Mouse (Mus musculus) CH12.LX (cell line): ENCODE data around the gene Smoc1. TPM values are rescaled to one million over a fixed set of nuclear protein-coding genes. Genes with fewer than 3 reads are reported as not detected.

Experiments used
- DNase-seq: peaks from one replicate; pipeline ENCODE4 v3.0.0-alpha.2; 2013; ENCODE audit errors: extremely low read depth
- H3K27ac ChIP-seq: 2 replicates; pipeline ENCODE4 v1.5.1; 2012; ENCODE audit warnings: low read depth, mild to moderate bottlenecking, control low read depth, moderate library complexity; ENCODE audit not compliant: insufficient read depth
- H3K27me3 ChIP-seq: replicated peaks from 2 replicates; pipeline ENCODE3; 2012; ENCODE audit warnings: inconsistent platforms
- H3K36me3 ChIP-seq, 2 experiments: replicated peaks in 1 of 2; 2 replicates each; pipeline versions ENCODE3 to v1.6.1; 2012; ENCODE audit warnings: inconsistent platforms in 1 of 2, low read length in 1 of 2, mild to moderate bottlenecking in 1 of 2, mixed read lengths in 1 of 2, moderate library complexity in 1 of 2; ENCODE audit not compliant: control insufficient read depth in 1 of 2, insufficient read depth in 1 of 2
- H3K4me1 ChIP-seq, 2 experiments: 2 replicates each; pipeline ENCODE4 v1.6.1; 2012; ENCODE audit warnings: inconsistent platforms in 1 of 2, moderate library complexity in 1 of 2; ENCODE audit not compliant: insufficient read depth in 2 of 2, control insufficient read depth in 1 of 2
- H3K4me2 ChIP-seq: 2 replicates; pipeline ENCODE4 v1.6.1; 2012; ENCODE audit warnings: low read depth, mild to moderate bottlenecking, control low read depth; ENCODE audit not compliant: poor library complexity, insufficient read depth, severe bottlenecking
- H3K4me3 ChIP-seq, 3 experiments: fragments of 150-350 bp in 1 of 3; sonication (generic) in 1 of 3; replicated peaks in 1 of 3; 2 replicates each; pipeline versions ENCODE3 to v1.5.1; 2011 to 2012; ENCODE audit warnings: low read depth in 2 of 3, low read length in 2 of 3, mild to moderate bottlenecking in 2 of 3, moderate library complexity in 2 of 3, control low read depth in 1 of 3, improper control_type of control experiment in 1 of 3, inconsistent platforms in 1 of 3, mixed read lengths in 1 of 3; ENCODE audit not compliant: poor library complexity in 1 of 3
- H3K79me2 ChIP-seq: replicated peaks from 2 replicates; pipeline ENCODE4 v1.6.1; 2012; ENCODE audit warnings: mild to moderate bottlenecking, moderate library complexity; ENCODE audit not compliant: control insufficient read depth, poor library complexity, insufficient read depth, severe bottlenecking; ENCODE audit errors: extremely low read depth
- H3K9ac ChIP-seq: 2 replicates; pipeline ENCODE4 v1.6.1; 2012; ENCODE audit warnings: low read depth, mild to moderate bottlenecking, control low read depth, moderate library complexity; ENCODE audit not compliant: insufficient read depth
- H3K9me3 ChIP-seq: replicated peaks from 2 replicates; pipeline ENCODE3; 2012; ENCODE audit warnings: low read length, inconsistent platforms, mixed read lengths
- BHLHE40 ChIP-seq: IDR thresholded peaks from 2 replicates; pipeline ENCODE4 v1.6.1; 2011; ENCODE audit warnings: mild to moderate bottlenecking, low read depth, low read length, improper control_type of control experiment
- CHD1 ChIP-seq: IDR thresholded peaks from 2 replicates; pipeline ENCODE4 v1.6.1; 2012; ENCODE audit warnings: low read depth, low read length, improper control_type of control experiment, inconsistent platforms
- CHD2 ChIP-seq: IDR thresholded peaks from 2 replicates; pipeline ENCODE4 v1.6.1; 2011; ENCODE audit warnings: low read length, improper control_type of control experiment
- CTCF ChIP-seq, 2 experiments: IDR thresholded peaks in 1 of 2; conservative IDR thresholded peaks in 1 of 2; 2 replicates each; pipeline ENCODE4 v1.5.1; 2011 to 2012; ENCODE audit warnings: low read depth in 2 of 2, low read length in 2 of 2, improper control_type of control experiment in 1 of 2, inconsistent platforms in 1 of 2, mild to moderate bottlenecking in 1 of 2, moderate library complexity in 1 of 2
- EP300 ChIP-seq: IDR thresholded peaks from 2 replicates; pipeline ENCODE4 v1.6.1; 2011; ENCODE audit warnings: low read length, improper control_type of control experiment
- GABPA ChIP-seq: IDR thresholded peaks from 2 replicates; pipeline ENCODE4 v1.6.1; 2012; ENCODE audit warnings: low read depth, low read length, improper control_type of control experiment, inconsistent platforms; ENCODE audit not compliant: insufficient replicate concordance
- HCFC1 ChIP-seq: IDR thresholded peaks from 2 replicates; pipeline ENCODE4 v1.6.1; 2012; ENCODE audit warnings: low read depth, mild to moderate bottlenecking, inconsistent platforms, low read length, improper control_type of control experiment
- IRF4 ChIP-seq: IDR thresholded peaks from 2 replicates; pipeline ENCODE4 v1.6.1; 2014; ENCODE audit warnings: low read depth, mild to moderate bottlenecking, inconsistent platforms, low read length, improper control_type of control experiment
- JUND ChIP-seq: conservative IDR thresholded peaks from 2 replicates; pipeline ENCODE4 v1.6.1; 2011; ENCODE audit warnings: low read depth, low read length, improper control_type of control experiment
- KAT2A ChIP-seq: IDR thresholded peaks from 2 replicates; pipeline ENCODE4 v1.6.1; 2012; ENCODE audit warnings: low read length, improper control_type of control experiment, inconsistent platforms; ENCODE audit not compliant: insufficient replicate concordance
- MEF2A ChIP-seq: IDR thresholded peaks from 2 replicates; pipeline ENCODE4 v1.6.1; 2014; ENCODE audit warnings: low read depth, mild to moderate bottlenecking, inconsistent platforms, low read length, improper control_type of control experiment, borderline replicate concordance
- MXI1 ChIP-seq: IDR thresholded peaks from 2 replicates; pipeline ENCODE4 v1.6.1; 2011; ENCODE audit warnings: mild to moderate bottlenecking, low read depth, low read length, improper control_type of control experiment
- NELFE ChIP-seq: IDR thresholded peaks from 2 replicates; pipeline ENCODE4 v1.6.1; 2011; ENCODE audit warnings: low read depth, low read length, improper control_type of control experiment
- PAX5 ChIP-seq: IDR thresholded peaks from 2 replicates; pipeline ENCODE4 v1.6.1; 2012; ENCODE audit warnings: low read length, inconsistent platforms, mixed read lengths
- POLR2A ChIP-seq: IDR thresholded peaks from 2 replicates; pipeline ENCODE4 v1.6.1; 2011; ENCODE audit warnings: low read depth, mild to moderate bottlenecking, improper control_type of control experiment, low read length
- RAD21 ChIP-seq: IDR thresholded peaks from 2 replicates; pipeline ENCODE4 v1.6.1; 2011; ENCODE audit warnings: low read depth, mild to moderate bottlenecking, low read length, improper control_type of control experiment, moderate library complexity
- SIN3A ChIP-seq: IDR thresholded peaks from 2 replicates; pipeline ENCODE4 v1.6.1; 2012; ENCODE audit warnings: low read length, improper control_type of control experiment, inconsistent platforms
- SMC3 ChIP-seq: IDR thresholded peaks from 2 replicates; pipeline ENCODE4 v1.6.1; 2011; ENCODE audit warnings: low read depth, low read length, improper control_type of control experiment
- USF2 ChIP-seq: conservative IDR thresholded peaks from 2 replicates; pipeline ENCODE4 v1.6.1; 2011; ENCODE audit warnings: low read depth, low read length, improper control_type of control experiment
- ZC3H11A ChIP-seq: IDR thresholded peaks from 2 replicates; pipeline ENCODE4 v1.6.1; 2012; ENCODE audit warnings: low read depth, mild to moderate bottlenecking, inconsistent platforms, low read length, improper control_type of control experiment
- dilution Hi-C: fragments of 300-500 bp; cut with MboI; formaldehyde crosslinking; loops from 2 replicates; pipeline ENCODE4 v1.14.3; 2020; ENCODE audit warnings: low sequenced_read_pairs; ENCODE audit not compliant: extremely low pct_unique_long_range_greater_than_20kb, extremely low pct_ligation_motif_present
- in situ Hi-C: fragments of 300-500 bp; cut with MboI; formaldehyde crosslinking; loops from 3 replicates; pipeline ENCODE4 v1.14.3; 2019; ENCODE audit warnings: low sequenced_read_pairs, low pct_ligation_motif_present, low pct_unique_long_range_greater_than_20kb, mixed read lengths
- polyA plus RNA-seq: library from polyadenylated mRNA; unstranded; fragments of >175 nt; gene quantifications from 2 replicates; pipeline ENCODE4 v1.2.1, GENCODE M21; 2012; ENCODE audit warnings: low read depth; ENCODE audit not compliant: insufficient read length
- total RNA-seq, 2 experiments: library from RNA; depleted of rRNA; stranded (reverse); fragments of 300-350 nt in 1 of 2; fragments of >200 nt in 1 of 2; gene quantifications; 2 replicates each; pipeline ENCODE4 v1.2.3; 2012 to 2014

Gene Smoc1
- total RNA-seq (2012; rRNA removed) (11.5 and 11.6 TPM in 2 replicates), total RNA-seq (2014; rRNA removed) (11.0 and 11.2 TPM in 2 replicates), polyA plus RNA-seq (23.0 and 23.5 TPM in 2 replicates)

GRCm38 (mm10) chr12:81026277-81026994 is at the start of gene Smoc1:
TSS of gene Smoc1 (plus strand) at chr12:81026808.
- dilution Hi-C loops = no loop called here
- no peak for DNase-seq
- no peaks in the 10 kb centered on the region for H3K27me3 ChIP-seq

GRCm38 (mm10) chr12:80982326-80982725 is 44.3 kb upstream of the Smoc1 start:
- Histone ChIP-seq H3K4me1 (no peaks in the 10 kb centered on the region), H3K9me3 (no peaks in the 10 kb centered on the region), H3K9ac (no peak overlapping the region), H3K27me3 (peaks cover 1% of the 10 kb centered on the region), H3K27ac (no peak overlapping the region), H3K79me2 (no peaks in the 10 kb centered on the region), H3K4me2 (no peak overlapping the region), H3K4me3 (no peak overlapping the region), H3K36me3 (no peaks in the 10 kb centered on the region)
- DNase-seq = peak; percentile 65
- dilution Hi-C loops (no loop called here), in situ Hi-C loops (loop anchor here (25.0 kb wide), 1 partner anchor 430 kb away; the partner anchor contains the start of gene Adam4)
- TF ChIP-seq PAX5 (no peak), EP300 (no peak), CHD2 (no peak), ZC3H11A (peak; percentile 52), NELFE (no peak), BHLHE40 (peak; percentile 11; the same call in 1 of the 2 replicates), MEF2A (no peak), SMC3 (peak; percentile 93), CTCF (conservative IDR thresholded peaks at IDR 0.05 in 1 of 2, IDR thresholded peaks at IDR 0.05 in 1 of 2; ENCODE audit: low read depth in 2 of 2, low read length in 2 of 2) (peak; percentile 93 to 96)

More at GRCm38 (mm10) chr12:81026277-81026994, at the start of gene Smoc1:
- Histone ChIP-seq H3K9me3 (no peaks in the 10 kb centered on the region), H3K4me1 (peaks cover 0 to 9% of the 10 kb centered on the region in 2 experiments; a peak in 2 of 4 replicates), H3K36me3 (peaks cover 4 to 73% of the 10 kb centered on the region in 2 experiments), H3K27ac (no peak within 1 kb of the TSS), H3K4me2 (no peak within 1 kb of the TSS), H3K4me3 (no peak within 1 kb of the TSS), H3K79me2 (no peaks in the 10 kb centered on the region; the same call in 1 of the 2 replicates), H3K9ac (no peak within 1 kb of the TSS)
- TF ChIP-seq IRF4 (no peak), CHD1 (no peak), HCFC1 (no peak), JUND (no peak), SIN3A (no peak), USF2 (no peak), MXI1 (no peak), GABPA (no peak), RAD21 (no peak), CTCF (conservative IDR thresholded peaks at IDR 0.05 in 1 of 2, IDR thresholded peaks at IDR 0.05 in 1 of 2; ENCODE audit: low read depth in 2 of 2, low read length in 2 of 2) (no peak), KAT2A (no peak), MEF2A (no peak), POLR2A (no peak)
- in situ Hi-C loops = no loop called here
